Mouse (Mus musculus) gastrocnemius, postnatal 4 days (tissue): ENCODE measurements around the gene Endog. TPM values are rescaled to one million over a fixed set of nuclear protein-coding genes. Genes with fewer than 3 reads are reported as not detected.
"Not testable (repeated sequence)": the region's sequence is repeated elsewhere in the genome, so short reads cannot be mapped to it uniquely, and the experiment has no call there.

Experiments used
- DNase-seq, 2 experiments: peaks; one replicate each; pipeline ENCODE4 v3.0.0; 2021 to 2022; ENCODE audit warnings: low spot score in 2 of 2, mixed read lengths in 2 of 2
- total RNA-seq, 2 experiments: library from RNA; stranded (reverse); gene quantifications; 2 replicates each; pipeline ENCODE4 v1.2.3; 2021

The Endog gene
- total RNA-seq, 2 experiments from 2014 or later = 26.3 to 27.6 TPM

- DNase-seq = no peak
Measured at GRCm38 (mm10) chr2:30164340-30164932, 6.9 kb upstream of the Endog start.

GRCm38 (mm10) chr2:30166677-30167076 is 4.6 kb upstream of the Endog start:
- DNase-seq = no peak

GRCm38 (mm10) chr2:30171997-30172382 is 697 bp downstream of the Endog start:
- no peak for DNase-seq

GRCm38 (mm10) chr2:30173541-30174240 is 2.4 kb downstream of the Endog start:
- DNase-seq = no peak

GRCm38 (mm10) chr2:30175897-30176296 is 4.6 kb downstream of the Endog start:
- no peak for DNase-seq

- DNase-seq = no peak
Measured at GRCm38 (mm10) chr2:30176561-30176960, 5.3 kb downstream of the Endog start.

GRCm38 (mm10) chr2:30177700-30178675 is 6.7 kb downstream of the Endog start, which contains the start of gene Spout1:
Gene Spout1, minus strand, starts transcription at chr2:30178459.
- DNase-seq = peak; percentile 93 to 96

- not testable (repeated sequence) for DNase-seq
Measured at GRCm38 (mm10) chr2:30178711-30179110, 7.4 kb downstream of the Endog start.

GRCm38 (mm10) chr2:30182424-30182823 is 11.1 kb downstream of the Endog start:
- DNase-seq = no peak

GRCm38 (mm10) chr2:30183721-30184120 is 12.4 kb downstream of the Endog start:
- no peak for DNase-seq

- no peak for DNase-seq
Measured at GRCm38 (mm10) chr2:30185276-30185675, 14.0 kb downstream of the Endog start.

- DNase-seq = no peak
Measured at GRCm38 (mm10) chr2:30185681-30186080, 14.4 kb downstream of the Endog start.

- no peak for DNase-seq
Measured at GRCm38 (mm10) chr2:30191790-30192580, 20.7 kb downstream of the Endog start.

GRCm38 (mm10) chr2:30194656-30195055 is 23.4 kb downstream of the Endog start:
- no peak for DNase-seq

GRCm38 (mm10) chr2:30198021-30198420 is 26.7 kb downstream of the Endog start:
- DNase-seq = no peak

GRCm38 (mm10) chr2:30199984-30200383 is 28.7 kb downstream of the Endog start:
- no peak for DNase-seq

- DNase-seq = no peak
Measured at GRCm38 (mm10) chr2:30200388-30200925, 29.2 kb downstream of the Endog start.

GRCm38 (mm10) chr2:30203439-30203838 is 32.1 kb downstream of the Endog start:
- no peak for DNase-seq

GRCm38 (mm10) chr2:30205255-30205628 is 33.9 kb downstream of the Endog start:
- no peak for DNase-seq

GRCm38 (mm10) chr2:30205629-30206357 is 34.5 kb downstream of the Endog start, which contains the start of gene Kyat1:
Gene Kyat1, minus strand, starts transcription at chr2:30205847.
- DNase-seq = peak; percentile 78 to 94
